8 mouse cellular contexts compared by ENCODE assay signal in the genomic region with DNA sequence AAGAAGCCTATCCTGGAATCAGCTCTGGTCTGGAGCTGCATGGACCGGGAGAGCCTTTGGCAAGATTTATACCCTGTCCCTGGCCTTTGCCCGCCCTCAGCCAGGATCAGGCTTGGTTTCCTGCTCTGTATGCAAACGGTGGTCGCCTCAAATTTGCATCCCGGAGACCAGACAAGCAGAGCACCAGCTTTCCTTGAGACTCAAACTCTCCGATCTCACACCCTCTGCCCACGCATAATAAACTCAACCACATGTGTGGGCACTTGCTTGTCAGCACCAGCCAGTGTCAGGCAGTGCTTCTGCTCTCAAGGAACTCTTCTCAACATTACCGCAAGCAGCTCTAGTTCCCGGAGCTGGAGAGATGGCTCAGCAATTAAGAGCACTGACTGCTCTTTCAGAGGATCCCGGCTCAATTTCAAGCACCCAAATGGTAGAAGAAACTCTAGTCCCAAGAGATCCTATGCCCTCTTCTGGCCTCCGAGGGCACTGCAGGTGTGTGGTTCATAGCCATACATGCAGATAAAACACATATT. TPM values are rescaled to one million over a fixed set of nuclear protein-coding genes. Genes with fewer than 3 reads are reported as not detected.
DNase-seq lines count a peak whose midpoint lies in the region; ATAC-seq and TF ChIP-seq lines count a peak whose summit lies in the region.

No protein-coding gene starts in this region.

- peak overlapping the region; percentile 94 for H3K27ac ChIP-seq in embryonic facial prominence, embryonic 15.5 days (replicated peaks)
- H3K27ac ChIP-seq in heart, embryonic 11.5 days (ENCODE audit: low read depth, low read length) = peak overlapping the region; percentile 93
- H3K27ac ChIP-seq in liver, postnatal 0 days (ENCODE audit: low read depth) = peak overlapping the region; percentile 89
- H3K27ac ChIP-seq in neural tube, embryonic 12.5 days = no peak overlapping the region
- peak overlapping the region; percentile 27 for H3K27ac ChIP-seq in testis, adult 2 months (ENCODE audit: control insufficient read depth, insufficient read depth, low read depth, low read length)

- 0 out of 2 replicates have a peak, but pooled peaks have one; percentile 31 for TF ChIP-seq POLR2A in testis, adult 2 months (IDR thresholded peaks at IDR 0.05; ENCODE audit: control insufficient read depth, low read depth, low read length)

- peaks cover 27% of the 10 kb centered on the region for H3K4me1 ChIP-seq in embryonic facial prominence, embryonic 15.5 days
- H3K4me1 ChIP-seq in heart, embryonic 11.5 days (ENCODE audit: control insufficient read depth, insufficient read depth, low read length) = peaks cover 7% of the 10 kb centered on the region
- H3K4me1 ChIP-seq in liver, postnatal 0 days (ENCODE audit: insufficient read depth) = peaks cover 35% of the 10 kb centered on the region
- peaks cover 6% of the 10 kb centered on the region for H3K4me1 ChIP-seq in neural tube, embryonic 12.5 days
- H3K4me1 ChIP-seq in testis, adult 2 months (ENCODE audit: control insufficient read depth, insufficient read depth, low read length) = peaks cover 4% of the 10 kb centered on the region

- no peak for TF ChIP-seq EP300 in liver, postnatal 0 days (IDR thresholded peaks at IDR 0.05; ENCODE audit: low read depth)

- peak overlapping the region; percentile 39 for H3K9ac ChIP-seq in embryonic facial prominence, embryonic 15.5 days
- peak overlapping the region; percentile 82 for H3K9ac ChIP-seq in heart, embryonic 11.5 days (ENCODE audit: low read depth, low read length)
- peak overlapping the region; percentile 71 for H3K9ac ChIP-seq in liver, postnatal 0 days (replicated peaks)
- H3K9ac ChIP-seq in neural tube, embryonic 12.5 days = peak overlapping the region; percentile 27; the same call in 1 of the 2 replicates

- peak overlapping the region; percentile 44 for H3K4me3 ChIP-seq in embryonic facial prominence, embryonic 15.5 days (replicated peaks)
- peak overlapping the region; percentile 47 for H3K4me3 ChIP-seq in heart, embryonic 11.5 days (ENCODE audit: low read depth, low read length)
- H3K4me3 ChIP-seq in liver, postnatal 0 days (ENCODE audit: low read depth, low read length) = peak overlapping the region; percentile 59
- peak overlapping the region; percentile 42 for H3K4me3 ChIP-seq in neural tube, embryonic 12.5 days
- H3K4me3 ChIP-seq in testis, adult 2 months (ENCODE audit: control insufficient read depth, low read depth, low read length) = peak overlapping the region; percentile 63

- DNase-seq in CD4-positive, CD25-positive, alpha-beta regulatory T cell, adult 2 months (ENCODE audit: low read depth, low spot score) = peak; percentile 86
- DNase-seq in adrenal gland, postnatal 36 days = peak; percentile 78 to 83
- peak; percentile 86 for DNase-seq in kidney, adult 9 months
- peak; percentile 78 for DNase-seq in liver, postnatal 0 days

- no peaks in the 10 kb centered on the region for H3K9me3 ChIP-seq in embryonic facial prominence, embryonic 15.5 days (replicated peaks)
- H3K9me3 ChIP-seq in heart, embryonic 11.5 days (replicated peaks; ENCODE audit: control insufficient read depth, low read length) = no peaks in the 10 kb centered on the region
- no peaks in the 10 kb centered on the region for H3K9me3 ChIP-seq in liver, postnatal 0 days (ENCODE audit: low read length)
- H3K9me3 ChIP-seq in neural tube, embryonic 12.5 days = no peaks in the 10 kb centered on the region

- H3K27me3 ChIP-seq in embryonic facial prominence, embryonic 15.5 days = no peaks in the 10 kb centered on the region
- no peaks in the 10 kb centered on the region for H3K27me3 ChIP-seq in heart, embryonic 11.5 days (ENCODE audit: control insufficient read depth, insufficient read depth, low read length)
- H3K27me3 ChIP-seq in liver, postnatal 0 days (ENCODE audit: insufficient read depth, low read length) = no peaks in the 10 kb centered on the region
- H3K27me3 ChIP-seq in neural tube, embryonic 12.5 days (replicated peaks) = no peaks in the 10 kb centered on the region
- no peaks in the 10 kb centered on the region for H3K27me3 ChIP-seq in testis, adult 2 months (ENCODE audit: control insufficient read depth, insufficient read depth, low read length)

- peak overlapping the region; percentile 80 for H3K4me2 ChIP-seq in embryonic facial prominence, embryonic 15.5 days (replicated peaks)
- peak overlapping the region; percentile 90 for H3K4me2 ChIP-seq in heart, embryonic 11.5 days
- H3K4me2 ChIP-seq in liver, postnatal 0 days (ENCODE audit: low read depth, low read length) = peak overlapping the region; percentile 85
- peak overlapping the region; percentile 63 for H3K4me2 ChIP-seq in neural tube, embryonic 12.5 days (replicated peaks)

- peak; percentile 80 for TF ChIP-seq CTCF in liver, postnatal 0 days (IDR thresholded peaks at IDR 0.05; ENCODE audit: low read depth)
- no peak for TF ChIP-seq CTCF in testis, adult 2 months (IDR thresholded peaks at IDR 0.05; ENCODE audit: control insufficient read depth, insufficient read depth, insufficient replicate concordance, low read depth, low read length)

- H3K36me3 ChIP-seq in embryonic facial prominence, embryonic 15.5 days = peaks cover 19% of the 10 kb centered on the region
- peaks cover 19% of the 10 kb centered on the region for H3K36me3 ChIP-seq in heart, embryonic 11.5 days (ENCODE audit: control insufficient read depth, insufficient read depth, low read length)
- peaks cover 21% of the 10 kb centered on the region for H3K36me3 ChIP-seq in liver, postnatal 0 days (replicated peaks; ENCODE audit: insufficient read depth, low read length)
- peaks cover 19% of the 10 kb centered on the region; the same call in 1 of the 2 replicates for H3K36me3 ChIP-seq in neural tube, embryonic 12.5 days
- no peaks in the 10 kb centered on the region for H3K36me3 ChIP-seq in testis, adult 2 months (ENCODE audit: control insufficient read depth, insufficient read depth, low read length)

- 3% methylated on average over 11 of the region's 11 CpGs for WGBS in embryonic facial prominence, embryonic 15.5 days
- 5% methylated on average over 11 of the region's 11 CpGs for WGBS in heart, embryonic 11.5 days (ENCODE audit: insufficient replicate concordance)
- WGBS in liver, postnatal 0 days (ENCODE audit: insufficient replicate concordance) = 3% methylated on average over 11 of the region's 11 CpGs
- 4% methylated on average over 11 of the region's 11 CpGs for WGBS in neural tube, embryonic 12.5 days

- ATAC-seq in embryonic facial prominence, embryonic 15.5 days (ENCODE audit: insufficient number of reproducible peaks, low FRiP score, low TSS enrichment, low read depth) = 0 out of 2 replicates have a peak, but pooled peaks have one; percentile 2
- peak; percentile 25; the same call in 1 of the 2 replicates for ATAC-seq in heart, embryonic 11.5 days (replicated peaks; ENCODE audit: insufficient number of reproducible peaks, low FRiP score, low TSS enrichment)
- peak; percentile 5 for ATAC-seq in liver, postnatal 0 days
- ATAC-seq in neural tube, embryonic 12.5 days (ENCODE audit: low FRiP score, low read depth) = no peak

RNA-seq across cellular contexts. Expression of a gene that starts 6.7 kb away (rescaled TPM):
- total RNA-seq in adrenal gland, postnatal 36 days (2021) = 100 to 1,000 TPM; 128 to 176 TPM
- 86.6 and 89.3 TPM in 2 replicates for polyA plus RNA-seq in embryonic facial prominence, embryonic 15.5 days (2015; fragmentation: Nextera tagmentation; extraction: Ambion mirVana)
- polyA plus RNA-seq in heart, embryonic 11.5 days (2014; fragmentation: Nextera tagmentation; extraction: Ambion mirVana) = 59.6 and 63.8 TPM in 2 replicates
- polyA plus RNA-seq in liver, postnatal 0 days (2015; fragmentation: Nextera tagmentation; extraction: Ambion mirVana) = 40.0 and 40.4 TPM in 2 replicates
- 29.9 and 31.3 TPM in 2 replicates for polyA plus RNA-seq in neural tube, embryonic 12.5 days (2016; fragmentation: Nextera tagmentation; extraction: Ambion mirVana)
- 12.1 and 13.6 TPM in 2 replicates for polyA plus RNA-seq in testis, adult 2 months (2012; rRNA removed)

RNA-seq across cellular contexts. Expression of a gene that starts 11.2 kb away (rescaled TPM):
- 1 to 10 TPM; 1.3 to 1.5 TPM for total RNA-seq in adrenal gland, postnatal 36 days (2021)
- 0.08 and 0.16 TPM in 2 replicates for polyA plus RNA-seq in embryonic facial prominence, embryonic 15.5 days (2015; fragmentation: Nextera tagmentation; extraction: Ambion mirVana)
- 0.23 and 0.45 TPM in 2 replicates for polyA plus RNA-seq in heart, embryonic 11.5 days (2014; fragmentation: Nextera tagmentation; extraction: Ambion mirVana)
- 0.13 and 0.19 TPM in 2 replicates for polyA plus RNA-seq in liver, postnatal 0 days (2015; fragmentation: Nextera tagmentation; extraction: Ambion mirVana)
- polyA plus RNA-seq in neural tube, embryonic 12.5 days (2016; fragmentation: Nextera tagmentation; extraction: Ambion mirVana) = 0.15 and 0.17 TPM in 2 replicates
- 0.09 and 0.22 TPM in 2 replicates for polyA plus RNA-seq in testis, adult 2 months (2012; rRNA removed)

RNA-seq across cellular contexts. Expression of a gene that starts 23.0 kb away (rescaled TPM):
- total RNA-seq in adrenal gland, postnatal 36 days (2021) = 10 to 100 TPM in 1 of 2 experiments, 1 to 10 TPM in 1; 7.9 to 13.1 TPM
- polyA plus RNA-seq in embryonic facial prominence, embryonic 15.5 days (2015; fragmentation: Nextera tagmentation; extraction: Ambion mirVana) = 3.7 and 4.7 TPM in 2 replicates
- polyA plus RNA-seq in heart, embryonic 11.5 days (2014; fragmentation: Nextera tagmentation; extraction: Ambion mirVana) = 1.1 TPM in 2 replicates
- polyA plus RNA-seq in liver, postnatal 0 days (2015; fragmentation: Nextera tagmentation; extraction: Ambion mirVana) = 12.8 and 15.1 TPM in 2 replicates
- 2.1 and 4.1 TPM in 2 replicates for polyA plus RNA-seq in neural tube, embryonic 12.5 days (2016; fragmentation: Nextera tagmentation; extraction: Ambion mirVana)
- polyA plus RNA-seq in testis, adult 2 months (2012; rRNA removed) = 3.0 and 3.1 TPM in 2 replicates

RNA-seq across cellular contexts. Expression of a gene that starts 36.1 kb away (rescaled TPM):
- under 1 TPM; 0.23 to 0.26 TPM for total RNA-seq in adrenal gland, postnatal 36 days (2021)
- polyA plus RNA-seq in embryonic facial prominence, embryonic 15.5 days (2015; fragmentation: Nextera tagmentation; extraction: Ambion mirVana) = 2.5 and 2.8 TPM in 2 replicates
- 0.17 and 0.59 TPM in 2 replicates for polyA plus RNA-seq in heart, embryonic 11.5 days (2014; fragmentation: Nextera tagmentation; extraction: Ambion mirVana)
- polyA plus RNA-seq in liver, postnatal 0 days (2015; fragmentation: Nextera tagmentation; extraction: Ambion mirVana) = 0.11 TPM in 1 of 2 replicates, not detected in the other
- polyA plus RNA-seq in neural tube, embryonic 12.5 days (2016; fragmentation: Nextera tagmentation; extraction: Ambion mirVana) = 0.25 and 0.75 TPM in 2 replicates
- 22.0 and 25.9 TPM in 2 replicates for polyA plus RNA-seq in testis, adult 2 months (2012; rRNA removed)

Comparison
In these comparisons a context has a peak if more than half of its experiments do, and no peak if none do; other contexts are left out.
1. H3K9ac ChIP-seq: peak in every context shown above with its lines; median percentile 82 in heart, embryonic 11.5 days; 71 in liver, postnatal 0 days; 39 in embryonic facial prominence, embryonic 15.5 days; 27 in neural tube, embryonic 12.5 days.